Mouse (Mus musculus) central nervous system, embryonic 14 days (tissue): ENCODE measurements around the gene Bag2. TPM values are rescaled to one million over a fixed set of nuclear protein-coding genes. Genes with fewer than 3 reads are reported as not detected.

ENCODE experiments used
- polyA plus RNA-seq: library from polyadenylated mRNA; depleted of rRNA; stranded (reverse); fragments of >200 nt; gene quantifications from 2 replicates; pipeline ENCODE4 v1.2.3, GENCODE M21; 2012; rRNA removed

The Bag2 gene
- 16.8 and 18.9 TPM in 2 replicates for polyA plus RNA-seq

DNA sequence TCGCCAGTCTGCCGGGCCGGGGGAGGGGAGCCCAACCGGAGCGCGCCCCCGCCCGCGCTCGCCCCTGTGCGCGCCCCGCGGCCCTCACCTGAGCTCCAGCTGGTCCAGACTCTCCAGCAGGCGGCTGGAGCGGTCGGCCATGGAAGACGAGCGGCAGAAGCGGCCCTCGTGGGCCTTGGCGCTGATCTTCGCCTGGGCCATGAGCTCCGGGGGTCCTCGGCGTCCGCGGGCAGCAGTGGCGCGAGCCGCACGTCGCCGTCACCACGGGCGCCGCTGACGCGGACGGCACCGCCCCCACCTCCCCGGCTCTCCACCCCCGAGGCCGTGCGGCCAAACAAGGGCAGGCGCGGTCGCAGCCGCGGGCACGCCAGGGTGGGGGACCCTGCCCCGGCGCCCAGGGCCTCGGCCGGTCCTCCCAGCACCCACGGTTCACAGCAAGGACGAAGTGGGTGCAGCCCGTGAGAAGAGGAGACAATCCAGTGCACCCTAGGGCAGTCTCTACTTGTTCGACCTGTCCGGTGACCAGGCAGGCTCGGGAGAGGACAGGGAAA lies at the start of gene Bag2:
Bag2 (minus strand) TSS at position 305 of the 551 bp plus-strand sequence.

GRCm38 (mm10) chr1:33719733-33720225 lies 37.8 kb downstream of the Bag2 start, which contains the start of gene Rab23:
Rab23 (plus strand) TSS chr1:33719887.

Other genes with a start within 250 kb of the Bag2 start
- gene Prim2, start 88.0 kb downstream of the Bag2 start, polyA plus RNA-seq: 25.5 and 28.2 TPM in 2 replicates
- 21.9 and 22.3 TPM in 2 replicates for gene Rab23, start 37.9 kb downstream of the Bag2 start, polyA plus RNA-seq
- 34.8 and 38.2 TPM in 2 replicates for gene Zfp451, start 56.8 kb upstream of the Bag2 start, polyA plus RNA-seq
- gene Bend6, start 150.0 kb upstream of the Bag2 start, polyA plus RNA-seq: 16.6 and 21.3 TPM in 2 replicates
- gene Dst, start 150.4 kb upstream of the Bag2 start, polyA plus RNA-seq: 70.7 and 85.1 TPM in 2 replicates